Mouse (Mus musculus): ENCODE results near the gene Zfp775. TPM values are rescaled to one million over a fixed set of nuclear protein-coding genes. Genes with fewer than 3 reads are reported as not detected.

Zfp775 gene
- polyA plus RNA-seq, 1 experiment from 2014 or later: 6.1 TPM

Other genes with a start within 250 kb of the Zfp775 start
- 16.0 and 18.2 TPM in 2 replicates for gene Krba1, start 206.5 kb upstream of the Zfp775 start, polyA plus RNA-seq (2015; fragmentation: Nextera tagmentation; extraction: Ambion mirVana)
- gene Zfp467, start 156.2 kb upstream of the Zfp775 start, polyA plus RNA-seq (2015; fragmentation: Nextera tagmentation; extraction: Ambion mirVana): 17.3 and 17.8 TPM in 2 replicates
- 0.38 and 0.73 TPM in 2 replicates for gene Sspo, start 153.8 kb upstream of the Zfp775 start, polyA plus RNA-seq (2015; fragmentation: Nextera tagmentation; extraction: Ambion mirVana)
- gene Atp6v0e2, start 64.4 kb upstream of the Zfp775 start, polyA plus RNA-seq (2015; fragmentation: Nextera tagmentation; extraction: Ambion mirVana): 25.1 and 26.0 TPM in 2 replicates
- gene Lrrc61, start 47.3 kb upstream of the Zfp775 start, polyA plus RNA-seq (2015; fragmentation: Nextera tagmentation; extraction: Ambion mirVana): 10.4 and 12.5 TPM in 2 replicates
- gene Rarres2, start 29.3 kb upstream of the Zfp775 start, polyA plus RNA-seq (2015; fragmentation: Nextera tagmentation; extraction: Ambion mirVana): 105 and 109 TPM in 2 replicates
- gene Gm45021, start 12.5 kb upstream of the Zfp775 start, polyA plus RNA-seq (2015; fragmentation: Nextera tagmentation; extraction: Ambion mirVana): not detected in 2 replicates
- gene Repin1, start 8.2 kb upstream of the Zfp775 start, polyA plus RNA-seq (2015; fragmentation: Nextera tagmentation; extraction: Ambion mirVana): 22.1 and 22.4 TPM in 2 replicates
- gene Gm44965, start 8.1 kb upstream of the Zfp775 start, polyA plus RNA-seq (2015; fragmentation: Nextera tagmentation; extraction: Ambion mirVana): not detected in 2 replicates
- 0.95 and 1.1 TPM in 2 replicates for gene AI854703, start 24.7 kb downstream of the Zfp775 start, polyA plus RNA-seq (2015; fragmentation: Nextera tagmentation; extraction: Ambion mirVana)
- 1.7 TPM in 2 replicates for gene Gimap8, start 45.2 kb downstream of the Zfp775 start, polyA plus RNA-seq (2015; fragmentation: Nextera tagmentation; extraction: Ambion mirVana)
- gene Gimap9, start 74.1 kb downstream of the Zfp775 start, polyA plus RNA-seq (2015; fragmentation: Nextera tagmentation; extraction: Ambion mirVana): 15.9 and 16.5 TPM in 2 replicates
- gene Gimap4, start 82.5 kb downstream of the Zfp775 start, polyA plus RNA-seq (2015; fragmentation: Nextera tagmentation; extraction: Ambion mirVana): 21.2 and 23.2 TPM in 2 replicates
- gene Gimap6, start 106.2 kb downstream of the Zfp775 start, polyA plus RNA-seq (2015; fragmentation: Nextera tagmentation; extraction: Ambion mirVana): 19.7 and 21.1 TPM in 2 replicates
- gene Gm28053, start 116.5 kb downstream of the Zfp775 start, polyA plus RNA-seq (2015; fragmentation: Nextera tagmentation; extraction: Ambion mirVana): 3.2 and 9.2 TPM in 2 replicates
- gene Gimap7, start 116.6 kb downstream of the Zfp775 start, polyA plus RNA-seq (2015; fragmentation: Nextera tagmentation; extraction: Ambion mirVana): 0.28 and 0.34 TPM in 2 replicates
- gene Gimap1, start 137.0 kb downstream of the Zfp775 start, polyA plus RNA-seq (2015; fragmentation: Nextera tagmentation; extraction: Ambion mirVana): 36.2 and 39.1 TPM in 2 replicates
- gene Gimap5, start 144.1 kb downstream of the Zfp775 start, polyA plus RNA-seq (2015; fragmentation: Nextera tagmentation; extraction: Ambion mirVana): 9.7 and 13.8 TPM in 2 replicates
- gene Gimap3, start 168.8 kb downstream of the Zfp775 start, polyA plus RNA-seq (2015; fragmentation: Nextera tagmentation; extraction: Ambion mirVana): 0.37 and 0.43 TPM in 2 replicates
- 183 TPM in 2 replicates for gene Tmem176a, start 238.9 kb downstream of the Zfp775 start, polyA plus RNA-seq (2015; fragmentation: Nextera tagmentation; extraction: Ambion mirVana)
- gene Tmem176b, start 239.4 kb downstream of the Zfp775 start, polyA plus RNA-seq (2015; fragmentation: Nextera tagmentation; extraction: Ambion mirVana): 403 and 414 TPM in 2 replicates

All from intestine, embryonic 16.5 days (tissue).